In genomic region chr4:55595203-55595602, GRCm38 (mm10) we compare ENCODE assay signal across 20 mouse cellular contexts.
A peak's percentile ranks its signal among the peaks of the same experiment; 100 is the strongest.
DNase-seq lines count a peak whose midpoint lies in the region; ATAC-seq and TF ChIP-seq lines count a peak whose summit lies in the region.
"Had no signal": no experiment of that assay in that cellular context is flagged by ENCODE, and none has a peak within 500 bp of the region (broad histone marks: within the 10 kb centered on the region; RNA-seq: fewer than 3 reads in every experiment).

No protein-coding gene starts in this region.

- TF ChIP-seq POLR2A in kidney, adult 2 months (IDR thresholded peaks at IDR 0.05; ENCODE audit: low read depth, low read length) = no peak

- H3K9me3 ChIP-seq in kidney, embryonic 14.5 days (ENCODE audit: control insufficient read depth, low read length) = no peaks in the 10 kb centered on the region
- H3K9me3 ChIP-seq in forebrain, embryonic 13.5 days (replicated peaks) = no peaks in the 10 kb centered on the region
- H3K9me3 ChIP-seq: forebrain, embryonic 15.5 days; limb, embryonic 10.5 days; liver, embryonic 13.5 days; lung, embryonic 15.5 days; midbrain, embryonic 12.5 days had no signal

- H3K4me1 ChIP-seq in kidney, embryonic 14.5 days (ENCODE audit: control insufficient read depth, insufficient read depth, low read length) = 0 out of 2 replicates have a peak, but pooled peaks cover 2% of the 10 kb centered on the region
- H3K4me1 ChIP-seq in kidney, adult 2 months (ENCODE audit: control insufficient read depth, insufficient read depth, low read length) = no peaks in the 10 kb centered on the region
- H3K4me1 ChIP-seq in forebrain, embryonic 13.5 days = no peaks in the 10 kb centered on the region
- H3K4me1 ChIP-seq: forebrain, embryonic 15.5 days; liver, embryonic 13.5 days had no signal

- no peak overlapping the region for H3K4me2 ChIP-seq in kidney, embryonic 14.5 days (replicated peaks; ENCODE audit: low read depth, low read length)
- no peak overlapping the region for H3K4me2 ChIP-seq in forebrain, embryonic 13.5 days
- H3K4me2 ChIP-seq: forebrain, embryonic 15.5 days; liver, embryonic 13.5 days; lung, embryonic 15.5 days; midbrain, embryonic 12.5 days had no signal

- ATAC-seq in kidney, embryonic 14.5 days (ENCODE audit: low FRiP score, low TSS enrichment) = peak; percentile 75; the same call in 1 of the 2 replicates
- no peak for ATAC-seq in forebrain, embryonic 13.5 days
- ATAC-seq: forebrain, embryonic 15.5 days; hindbrain, embryonic 16.5 days; intestine, postnatal 0 days had no signal

- H3K27ac ChIP-seq in kidney, embryonic 14.5 days (ENCODE audit: low read depth, low read length) = no peak overlapping the region
- H3K27ac ChIP-seq in kidney, adult 2 months (ENCODE audit: insufficient read depth, low read depth, low read length) = no peak overlapping the region
- H3K27ac ChIP-seq in forebrain, embryonic 13.5 days = no peak overlapping the region
- H3K27ac ChIP-seq: forebrain, embryonic 15.5 days; gastrocnemius, adult 2 months; limb, embryonic 10.5 days; liver, embryonic 13.5 days; lung, embryonic 15.5 days; macrophage; midbrain, embryonic 12.5 days had no signal

- no peak overlapping the region for H3K9ac ChIP-seq in kidney, embryonic 14.5 days (ENCODE audit: low read depth, low read length)
- H3K9ac ChIP-seq in forebrain, embryonic 13.5 days = no peak overlapping the region
- H3K9ac ChIP-seq: forebrain, embryonic 15.5 days; liver, embryonic 13.5 days; lung, embryonic 15.5 days; midbrain, embryonic 12.5 days had no signal

- 40% methylated on average over 7 of the region's 7 CpGs for WGBS in kidney, embryonic 14.5 days
- WGBS in kidney, adult 2 months = 73% methylated on average over 7 of the region's 7 CpGs
- 94% methylated on average over 7 of the region's 7 CpGs for WGBS in forebrain, embryonic 13.5 days

- H3K4me3 ChIP-seq in kidney, embryonic 14.5 days (ENCODE audit: low read length) = no peak overlapping the region
- H3K4me3 ChIP-seq in kidney, adult 2 months (ENCODE audit: insufficient read depth, low read depth, low read length) = no peak overlapping the region
- no peak overlapping the region for H3K4me3 ChIP-seq in forebrain, embryonic 13.5 days
- H3K4me3 ChIP-seq: erythroblast, embryonic 14.5 days; forebrain, embryonic 15.5 days; gastrocnemius, adult 2 months; limb, embryonic 10.5 days; liver, embryonic 13.5 days; lung, embryonic 15.5 days; midbrain, embryonic 12.5 days; myocyte had no signal

- H3K27me3 ChIP-seq in kidney, embryonic 14.5 days (ENCODE audit: control insufficient read depth, insufficient read depth, low read length) = no peaks in the 10 kb centered on the region
- no peaks in the 10 kb centered on the region for H3K27me3 ChIP-seq in kidney, adult 2 months (replicated peaks; ENCODE audit: control insufficient read depth, insufficient read depth, low read length)
- no peaks in the 10 kb centered on the region for H3K27me3 ChIP-seq in forebrain, embryonic 13.5 days
- H3K27me3 ChIP-seq: forebrain, embryonic 15.5 days; lung, embryonic 15.5 days; midbrain, embryonic 12.5 days had no signal

- H3K36me3 ChIP-seq in kidney, embryonic 14.5 days (ENCODE audit: control insufficient read depth, insufficient read depth, low read length) = no peaks in the 10 kb centered on the region
- H3K36me3 ChIP-seq in kidney, adult 2 months (ENCODE audit: control insufficient read depth, insufficient read depth, low read length) = no peaks in the 10 kb centered on the region
- H3K36me3 ChIP-seq in forebrain, embryonic 13.5 days (ENCODE audit: poor library complexity, severe bottlenecking) = no peaks in the 10 kb centered on the region
- H3K36me3 ChIP-seq: forebrain, embryonic 15.5 days; limb, embryonic 10.5 days; liver, embryonic 13.5 days; lung, embryonic 15.5 days; midbrain, embryonic 12.5 days had no signal

- TF ChIP-seq CTCF in kidney, adult 2 months (conservative IDR thresholded peaks at IDR 0.05; ENCODE audit: insufficient read depth, insufficient read length, low read depth, low read length) = no peak

- intact Hi-C loops in left cerebral cortex, postnatal 14 days (cut with DNase I) = no loop called here

- DNase-seq in kidney, adult 2 months = no peak
- DNase-seq in ovary, postnatal 14 days (ENCODE audit: low spot score) = peak; percentile 6
- DNase-seq in ovary, postnatal 10 days (ENCODE audit: low spot score) = no peak
- peak; percentile 18 to 42 for DNase-seq in left cerebral cortex, postnatal 14 days (ENCODE audit: low spot score in 2 of 2)
- DNase-seq in testis, postnatal 10 days (ENCODE audit: low spot score) = peak; percentile 47
- no peak for DNase-seq in cerebellum, adult 9-10 months
- DNase-seq: gastrocnemius, adult 2 months; heart, postnatal 4 days; liver, embryonic 13.5 days had no signal

Comparison
In these comparisons a context has a peak if more than half of its experiments do, and no peak if none do; other contexts are left out.
1. DNase-seq: peak in ovary, postnatal 14 days (single experiment), left cerebral cortex, postnatal 14 days (2 of 2) and testis, postnatal 10 days (single experiment); none in kidney, adult 2 months (single experiment), ovary, postnatal 10 days (single experiment) and cerebellum, adult 9-10 months (single experiment).